Mouse (Mus musculus) embryo, embryonic 9.5 days (tissue): ENCODE measurements at regions not wholly inside any gene's neighbourhood (a gene's known extent, or its start where the extent isn't known, plus 50 kb on each side); places are given as distances from the start of the nearest gene placed in this dataset.

Source experiments
- DNase-seq: peaks from one replicate; pipeline ENCODE4 v3.0.0-alpha.2; 2017; ENCODE audit errors: extremely low spot score

GRCm38 (mm10) chr4:21616116-21616515 is 69.6 kb downstream of the Prdm13 start:
- DNase-seq, result no peak

GRCm38 (mm10) chr4:21614429-21614828 is 71.3 kb downstream of the Prdm13 start:
- no peak for DNase-seq

- DNase-seq, result no peak
Measured at GRCm38 (mm10) chr4:21611531-21612282, 74.1 kb downstream of the Prdm13 start.

- no peak for DNase-seq
Measured at GRCm38 (mm10) chr4:21598024-21598423, 87.7 kb downstream of the Prdm13 start.

- DNase-seq, result no peak
Measured at GRCm38 (mm10) chr4:21547771-21548170, 138.0 kb downstream of the Prdm13 start.

- no peak for DNase-seq
Measured at GRCm38 (mm10) chr4:21539583-21539982, 146.2 kb downstream of the Prdm13 start.

- peak; percentile 34 for DNase-seq
Measured at GRCm38 (mm10) chr4:21535973-21536372, 149.8 kb downstream of the Prdm13 start.

- DNase-seq, result no peak
Measured at GRCm38 (mm10) chr4:21532186-21532585, 153.6 kb downstream of the Prdm13 start.
